Mouse (Mus musculus) forebrain, embryonic 11.5 days (tissue): Measurements from ENCODE around the gene Runx1. TPM values are rescaled to one million over a fixed set of nuclear protein-coding genes. Genes with fewer than 3 reads are reported as not detected.

Experiments
- ATAC-seq: fragments of 200-750 bp; cut with Nextera tagmentation; replicated peaks from 2 replicates; pipeline ENCODE4 v1.8.0; 2017; ENCODE audit warnings: moderate TSS enrichment; ENCODE audit not compliant: low FRiP score
- DNase-seq: peaks from one replicate; pipeline ENCODE4 v3.0.0-alpha.2; 2017; ENCODE audit warnings: low spot score
- H3K27ac ChIP-seq: fragments of 300-500 bp; sonication (generic); 2 replicates; pipeline ENCODE4 v1.5.1; 2014; ENCODE audit warnings: low read depth, low read length
- H3K27me3 ChIP-seq: fragments of 300-500 bp; sonication (generic); 2 replicates; pipeline ENCODE4 v1.6.1; 2014; ENCODE audit warnings: mild to moderate bottlenecking, low read length, mixed read lengths; ENCODE audit not compliant: control insufficient read depth, insufficient read depth
- H3K36me3 ChIP-seq: fragments of 300-500 bp; sonication (generic); 2 replicates; pipeline ENCODE4 v1.6.1; 2014; ENCODE audit warnings: mild to moderate bottlenecking, low read length, moderate library complexity, mixed read lengths; ENCODE audit not compliant: control insufficient read depth, insufficient read depth
- H3K4me1 ChIP-seq: fragments of 300-500 bp; sonication (generic); replicated peaks from 2 replicates; pipeline ENCODE4 v1.6.1; 2014; ENCODE audit warnings: low read length, mixed read lengths; ENCODE audit not compliant: control insufficient read depth, insufficient read depth
- H3K4me2 ChIP-seq: fragments of 300-500 bp; sonication (generic); 2 replicates; pipeline ENCODE4 v1.6.1; 2014; ENCODE audit warnings: low read depth, mild to moderate bottlenecking, low read length, moderate library complexity, mixed read lengths; ENCODE audit not compliant: severe bottlenecking
- H3K4me3 ChIP-seq: fragments of 300-500 bp; sonication (generic); 2 replicates; pipeline ENCODE4 v1.5.1; 2014; ENCODE audit warnings: low read depth, low read length
- H3K9ac ChIP-seq: fragments of 300-500 bp; sonication (generic); 2 replicates; pipeline ENCODE4 v1.6.1; 2014; ENCODE audit warnings: low read length
- H3K9me3 ChIP-seq: fragments of 300-500 bp; sonication (generic); 2 replicates; pipeline ENCODE4 v1.6.1; 2016; ENCODE audit warnings: low read length, mixed read lengths; ENCODE audit not compliant: control insufficient read depth
- WGBS: fragments of 180-500 bp; shearing (Covaris S2); extraction: QIAGEN DNeasy Blood & Tissue Kit; methylation state at CpG from one replicate; pipeline ENCODE4 v1.1.7; 2014; 5-methylcytosine and 5-hydroxymethylcytosine counted together
- polyA plus RNA-seq: library from polyadenylated mRNA; unstranded; fragments of >200 nt; fragmentation: Nextera tagmentation; extraction: Ambion mirVana; gene quantifications from 2 replicates; pipeline ENCODE4 v1.2.1, GENCODE M21; 2014

The Runx1 gene
- polyA plus RNA-seq, 1 experiment from 2014 or later = 2.2 TPM

GRCm38 (mm10) chr16:92587836-92588235 lies 238.1 kb downstream of the Runx1 start:
- Histone ChIP-seq H3K4me2 (no peak overlapping the region), H3K9me3 (no peaks in the 10 kb centered on the region), H3K27me3 (no peaks in the 10 kb centered on the region), H3K4me1 (no peaks in the 10 kb centered on the region), H3K4me3 (no peak overlapping the region), H3K9ac (no peak overlapping the region), H3K36me3 (no peaks in the 10 kb centered on the region), H3K27ac (no peak overlapping the region)
- ATAC-seq (no peak), DNase-seq (no peak)
- 94% methylated on average over 4 of the region's 4 CpGs for WGBS

GRCm38 (mm10) chr16:92581767-92582166 lies 244.2 kb downstream of the Runx1 start:
- WGBS = 90% methylated on average over 10 of the region's 10 CpGs
- no peak overlapping the region for H3K27ac ChIP-seq
- no peaks in the 10 kb centered on the region for H3K36me3 ChIP-seq
- DNase-seq (no peak), ATAC-seq (no peak)
- H3K4me2 ChIP-seq = no peak overlapping the region
- H3K4me3 ChIP-seq = no peak overlapping the region
- H3K9me3 ChIP-seq = no peaks in the 10 kb centered on the region
- H3K4me1 ChIP-seq = no peaks in the 10 kb centered on the region
- no peak overlapping the region for H3K9ac ChIP-seq
- no peaks in the 10 kb centered on the region for H3K27me3 ChIP-seq

GRCm38 (mm10) chr16:92580981-92581380 lies 245.0 kb downstream of the Runx1 start:
- H3K4me3 ChIP-seq = no peak overlapping the region
- DNase-seq (no peak), ATAC-seq (no peak)
- H3K9me3 ChIP-seq = no peaks in the 10 kb centered on the region
- no peak overlapping the region for H3K9ac ChIP-seq
- no peaks in the 10 kb centered on the region for H3K36me3 ChIP-seq
- H3K4me2 ChIP-seq = no peak overlapping the region
- H3K4me1 ChIP-seq = no peaks in the 10 kb centered on the region
- no peak overlapping the region for H3K27ac ChIP-seq
- no peaks in the 10 kb centered on the region for H3K27me3 ChIP-seq
- 73% methylated on average over 10 of the region's 10 CpGs for WGBS

GRCm38 (mm10) chr16:92578915-92579653 lies 246.9 kb downstream of the Runx1 start:
- no peaks in the 10 kb centered on the region for H3K27me3 ChIP-seq
- H3K27ac ChIP-seq = no peak overlapping the region
- H3K9me3 ChIP-seq = no peaks in the 10 kb centered on the region
- no peak overlapping the region for H3K4me2 ChIP-seq
- no peaks in the 10 kb centered on the region for H3K36me3 ChIP-seq
- DNase-seq (no peak), ATAC-seq (no peak)
- no peak overlapping the region for H3K4me3 ChIP-seq
- WGBS = 77% methylated on average over 7 of the region's 7 CpGs
- H3K9ac ChIP-seq = no peak overlapping the region
- no peaks in the 10 kb centered on the region for H3K4me1 ChIP-seq

GRCm38 (mm10) chr16:92577381-92577780 lies 248.6 kb downstream of the Runx1 start:
- H3K4me3 ChIP-seq = no peak overlapping the region
- no peak for ATAC-seq
- H3K4me2 ChIP-seq = no peak overlapping the region
- H3K27ac ChIP-seq = no peak overlapping the region
- 88% methylated on average over 9 of the region's 9 CpGs for WGBS
- H3K27me3 ChIP-seq = no peaks in the 10 kb centered on the region
- no peaks in the 10 kb centered on the region for H3K4me1 ChIP-seq
- no peak overlapping the region for H3K9ac ChIP-seq
- no peaks in the 10 kb centered on the region for H3K36me3 ChIP-seq
- no peak for DNase-seq
- no peaks in the 10 kb centered on the region for H3K9me3 ChIP-seq

GRCm38 (mm10) chr16:92575792-92576191 lies 250.2 kb downstream of the Runx1 start:
- ATAC-seq (no peak), DNase-seq (no peak)
- no peak overlapping the region for H3K9ac ChIP-seq
- no peaks in the 10 kb centered on the region for H3K36me3 ChIP-seq
- 87% methylated on average over 10 of the region's 10 CpGs for WGBS
- no peaks in the 10 kb centered on the region for H3K27me3 ChIP-seq
- no peaks in the 10 kb centered on the region for H3K9me3 ChIP-seq
- H3K4me2 ChIP-seq = no peak overlapping the region
- H3K27ac ChIP-seq = no peak overlapping the region
- H3K4me3 ChIP-seq = no peak overlapping the region
- no peaks in the 10 kb centered on the region for H3K4me1 ChIP-seq

- Histone ChIP-seq H3K9me3 (no peaks in the 10 kb centered on the region), H3K9ac (no peak overlapping the region), H3K27me3 (no peaks in the 10 kb centered on the region), H3K4me3 (no peak overlapping the region), H3K4me2 (no peak overlapping the region), H3K27ac (no peak overlapping the region), H3K36me3 (no peaks in the 10 kb centered on the region), H3K4me1 (no peaks in the 10 kb centered on the region)
- WGBS = 85% methylated on average over 4 of the region's 4 CpGs
- ATAC-seq (no peak), DNase-seq (no peak)
These were observed 252.8 kb downstream of the Runx1 start for GRCm38 (mm10) chr16:92573193-92573592.

- no peak for DNase-seq
- no peaks in the 10 kb centered on the region for H3K4me1 ChIP-seq
- H3K9ac ChIP-seq = no peak overlapping the region
- no peak overlapping the region for H3K4me3 ChIP-seq
- no peaks in the 10 kb centered on the region for H3K27me3 ChIP-seq
- no peak overlapping the region for H3K4me2 ChIP-seq
- no peak for ATAC-seq
- H3K27ac ChIP-seq = no peak overlapping the region
- H3K36me3 ChIP-seq = no peaks in the 10 kb centered on the region
- WGBS = 87% methylated on average over 11 of the region's 11 CpGs
- no peaks in the 10 kb centered on the region for H3K9me3 ChIP-seq
These were observed 254.7 kb downstream of the Runx1 start for GRCm38 (mm10) chr16:92571246-92571645.

GRCm38 (mm10) chr16:92566146-92566545 lies 259.8 kb downstream of the Runx1 start:
- 32% methylated on average over 5 of the region's 5 CpGs for WGBS
- H3K9me3 ChIP-seq = no peaks in the 10 kb centered on the region
- no peaks in the 10 kb centered on the region for H3K27me3 ChIP-seq
- H3K9ac ChIP-seq = no peak overlapping the region
- ATAC-seq = no peak
- no peak overlapping the region for H3K4me3 ChIP-seq
- no peaks in the 10 kb centered on the region for H3K4me1 ChIP-seq
- H3K27ac ChIP-seq = no peak overlapping the region
- H3K36me3 ChIP-seq = no peaks in the 10 kb centered on the region
- DNase-seq = no peak
- H3K4me2 ChIP-seq = no peak overlapping the region
